Mouse (Mus musculus): ENCODE data around the gene Ccl2. TPM values are rescaled to one million over a fixed set of nuclear protein-coding genes. Genes with fewer than 3 reads are reported as not detected.

Gene Ccl2
- total RNA-seq, 2 experiments from 2014 or later = 0.33 to 1.6 TPM

Other genes with a start within 250 kb of the Ccl2 start
- gene 5530401A14Rik, start 174.9 kb upstream of the Ccl2 start, total RNA-seq (2021) = under 1 TPM in 1 of 2 experiments, not detected in 1; 0.12 TPM
- 1 to 10 TPM; 2.6 to 4.8 TPM for gene Asic2, start 67.1 kb upstream of the Ccl2 start, total RNA-seq (2021)
- gene Gm17268, start 3.0 kb downstream of the Ccl2 start, total RNA-seq (2021) = not detected
- 1 to 10 TPM in 1 of 2 experiments, not detected in 1; 1.0 TPM for gene Ccl7, start 10.1 kb downstream of the Ccl2 start, total RNA-seq (2021)
- 1 to 10 TPM; 7.8 to 9.2 TPM for gene Ccl11, start 22.3 kb downstream of the Ccl2 start, total RNA-seq (2021)
- gene Ccl12, start 66.3 kb downstream of the Ccl2 start, total RNA-seq (2021) = 1 to 10 TPM in 1 of 2 experiments, under 1 TPM in 1; 0.75 to 2.3 TPM
- not detected for gene Ccl8, start 79.6 kb downstream of the Ccl2 start, total RNA-seq (2021)